Mouse (Mus musculus): ENCODE measurements at regions not wholly inside any gene's neighbourhood (a gene's known extent, or its start where the extent isn't known, plus 50 kb on each side); places are given as distances from the start of the nearest gene placed in this dataset.
A peak's percentile ranks its signal among the peaks of the same experiment; 100 is the strongest.
"Not testable (repeated sequence)": the region's sequence is repeated elsewhere in the genome, so short reads cannot be mapped to it uniquely, and the experiment has no call there.

DNA sequence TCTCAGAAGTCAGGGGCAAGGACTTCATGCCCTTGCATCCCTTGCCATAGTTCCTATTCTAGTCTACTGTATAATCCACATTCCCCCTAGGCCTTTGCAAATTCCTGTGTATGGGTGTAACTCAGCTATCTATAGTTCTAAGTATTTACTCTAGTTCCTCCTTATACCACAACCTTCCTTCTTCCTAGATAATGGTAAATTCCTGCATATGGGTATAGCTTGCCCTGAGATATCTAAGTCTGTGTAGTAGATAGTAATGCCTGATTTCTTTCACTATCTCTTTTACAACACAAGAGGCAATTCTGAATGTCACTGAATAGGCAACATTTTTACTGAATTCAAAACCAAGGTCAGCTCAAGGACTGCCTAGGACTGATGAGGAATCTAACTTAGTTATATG, 1000.2 kb downstream of the Kcnt2 start:
- DNase-seq (ENCODE audit: low spot score in 2 of 2) = not testable (repeated sequence)

DNA sequence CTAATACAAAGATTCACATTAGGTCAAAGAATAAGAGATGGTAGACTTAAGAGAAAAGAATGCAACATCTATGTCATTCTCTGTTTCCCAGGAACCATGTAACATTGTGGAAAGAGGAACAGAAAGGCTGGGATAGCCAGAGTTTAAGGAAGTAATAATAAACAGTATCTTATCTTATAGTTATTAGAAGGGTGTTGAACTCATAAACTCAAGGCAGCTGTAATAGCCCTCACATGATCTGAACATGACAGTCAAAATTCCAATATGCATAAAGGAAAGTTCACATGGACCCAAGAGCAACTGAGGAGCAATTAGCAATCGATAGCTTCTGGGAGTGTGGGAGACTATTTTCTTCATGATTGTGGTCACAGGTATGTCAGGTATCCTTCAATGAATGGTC, 1028.8 kb downstream of the Kcnt2 start:
- no peak for DNase-seq (ENCODE audit: low spot score in 2 of 2)

DNA sequence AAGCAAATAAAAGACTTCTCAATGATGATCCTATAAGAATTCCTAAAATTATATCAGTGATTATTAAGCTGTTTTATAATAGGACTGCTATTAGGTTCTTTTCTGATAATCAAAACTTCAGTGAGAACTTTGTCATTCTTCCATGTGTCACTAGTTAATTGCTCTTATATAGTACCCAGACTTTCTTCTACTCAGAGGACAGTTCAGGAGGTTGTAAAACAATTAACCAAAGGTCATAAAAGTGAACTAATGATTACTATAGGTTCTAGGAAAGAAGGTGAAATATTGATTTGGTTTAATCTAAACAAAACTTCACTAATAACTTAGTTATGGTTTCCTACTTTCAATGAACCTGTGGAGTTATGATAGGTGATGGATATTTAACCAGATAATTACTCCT, 1035.6 kb downstream of the Kcnt2 start:
- DNase-seq (ENCODE audit: low spot score in 2 of 2) = no peak

DNA sequence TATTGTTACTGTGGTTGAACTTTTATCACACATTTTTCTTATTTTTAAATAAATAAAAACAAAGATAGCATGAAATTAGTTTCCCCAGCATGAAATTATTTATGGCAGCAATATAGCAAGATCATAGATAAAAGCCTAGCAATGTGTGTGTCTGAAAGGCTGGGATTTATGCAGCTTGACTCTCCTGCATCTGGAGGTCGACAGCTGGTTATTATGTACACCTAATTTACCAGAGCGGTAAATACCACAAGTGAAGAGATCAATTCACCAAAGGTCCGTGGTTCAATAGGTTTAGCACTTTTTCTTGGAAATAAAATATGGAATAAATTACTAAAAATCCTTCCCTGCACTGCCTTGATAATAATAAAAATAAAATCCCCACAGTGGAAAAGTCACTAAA, 1077.0 kb downstream of the Kcnt2 start:
- no peak for DNase-seq (ENCODE audit: low spot score in 2 of 2)

DNA sequence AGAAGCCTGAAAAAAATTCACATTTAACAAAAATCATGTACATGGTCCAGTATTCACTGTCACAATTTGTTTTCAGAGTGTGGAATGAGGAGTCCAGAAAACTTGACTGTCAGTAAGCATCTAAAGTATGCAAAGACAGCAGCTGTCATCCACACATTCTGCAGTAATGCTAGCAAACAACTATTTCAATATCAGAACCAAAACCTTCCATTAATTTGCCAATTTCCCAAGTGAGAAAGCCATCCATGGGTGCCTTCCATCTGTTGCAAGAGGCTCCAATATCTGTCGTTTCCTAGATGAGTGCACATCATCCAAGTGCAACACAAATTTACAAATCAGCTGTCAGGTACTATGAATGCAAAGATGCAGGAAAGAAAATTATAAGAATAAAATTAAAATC, 1092.1 kb downstream of the Kcnt2 start:
- DNase-seq (ENCODE audit: low spot score in 2 of 2) = no peak

DNA sequence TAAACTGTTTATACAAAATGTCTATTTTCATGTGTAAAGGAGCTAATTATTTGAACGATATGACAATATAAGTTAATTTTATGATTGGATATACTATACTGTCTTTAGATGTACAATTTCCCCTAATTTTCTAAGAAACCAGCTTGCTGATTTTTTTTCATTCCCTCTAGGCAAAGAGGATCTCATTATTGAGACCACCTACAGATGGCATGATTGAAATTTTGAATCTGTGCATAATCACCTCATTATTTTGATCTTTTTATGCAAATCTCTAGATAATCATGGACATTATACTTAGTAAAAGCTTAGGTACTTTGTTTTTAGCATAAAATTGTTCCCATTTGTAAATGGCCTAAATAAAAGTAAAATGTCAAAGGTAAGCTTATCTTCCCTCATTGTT, 1123.5 kb downstream of the Kcnt2 start:
- no peak for DNase-seq (ENCODE audit: low spot score in 2 of 2)

DNA sequence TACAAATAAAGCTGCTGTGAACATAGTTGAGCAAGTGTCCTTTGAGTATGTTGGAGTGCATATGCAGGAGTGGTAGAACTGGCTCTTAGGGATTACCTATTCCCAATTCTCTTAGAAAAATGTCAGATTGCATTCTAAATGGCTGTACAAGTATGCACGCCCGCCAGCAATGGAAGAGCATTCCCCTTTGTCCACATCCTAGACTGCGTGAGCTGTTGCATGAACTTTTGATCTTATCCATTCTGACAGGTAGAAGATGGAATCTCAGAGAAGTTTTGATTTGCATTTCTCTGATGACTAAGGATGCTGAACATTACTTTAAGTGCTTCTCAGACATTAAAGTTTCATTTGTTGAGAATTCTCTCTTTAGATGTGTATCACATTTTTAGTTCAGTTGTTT, 1130.0 kb downstream of the Kcnt2 start:
- DNase-seq (ENCODE audit: low spot score in 2 of 2) = no peak

DNA sequence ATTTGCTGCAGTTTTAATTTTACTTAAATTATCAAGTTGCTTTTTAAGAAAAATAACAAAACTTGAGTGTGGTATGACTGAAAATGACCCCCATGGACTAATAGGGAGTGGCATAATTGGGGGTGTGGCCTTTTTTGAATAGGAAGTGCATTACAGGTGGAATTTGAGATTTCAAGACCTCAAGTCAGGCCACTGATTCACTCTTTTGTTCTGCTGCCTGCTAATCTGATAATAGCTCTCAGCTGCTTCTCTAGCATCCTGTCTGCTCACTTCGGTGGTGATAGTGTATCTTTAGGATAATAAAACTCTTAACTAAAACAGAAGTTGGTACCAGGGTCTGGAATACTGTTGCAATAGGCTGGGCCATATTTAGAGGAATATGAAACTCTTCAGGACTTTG, 1155.4 kb downstream of the Kcnt2 start:
- no peak for DNase-seq (ENCODE audit: low spot score in 2 of 2)

DNA sequence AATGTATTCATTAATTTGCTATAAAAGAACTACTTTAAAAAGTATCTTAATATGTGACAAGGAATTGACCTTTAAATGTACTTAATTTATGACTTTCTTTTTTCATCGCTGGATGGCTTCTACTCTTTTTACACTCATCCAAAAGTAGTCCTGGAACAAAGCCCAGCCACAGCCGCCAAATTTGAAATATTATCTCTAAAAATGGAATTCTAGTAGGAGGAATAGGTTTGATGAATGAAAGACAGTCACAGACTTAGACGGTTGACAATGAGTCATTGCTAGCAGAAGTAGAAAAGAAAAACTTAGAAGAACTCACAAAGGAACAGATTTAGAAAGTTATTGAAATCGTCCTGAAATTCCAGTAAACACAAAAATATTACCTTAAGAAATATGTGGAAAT, 1183.7 kb downstream of the Kcnt2 start:
- peak; percentile 48 to 50 for DNase-seq (ENCODE audit: low spot score in 2 of 2)

DNA sequence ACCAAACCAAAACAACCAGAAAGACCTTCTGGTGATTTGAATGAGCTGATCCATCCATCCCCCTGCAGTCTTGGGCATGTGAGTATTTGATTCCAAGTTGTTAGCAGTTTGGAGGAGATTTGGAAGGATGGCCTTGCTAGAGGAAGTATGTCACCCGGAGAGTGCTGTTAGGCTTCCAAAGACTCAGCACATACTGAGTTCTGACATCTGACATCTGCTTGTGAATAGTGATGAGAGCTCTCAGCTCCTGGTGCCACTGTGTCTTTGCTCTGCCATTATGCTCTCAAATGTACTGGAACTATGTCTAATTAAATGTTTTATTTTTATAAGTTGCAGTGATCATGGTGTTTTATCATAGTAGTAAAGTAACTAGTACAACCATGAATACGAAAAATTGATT, 1184.2 kb downstream of the Kcnt2 start:
- DNase-seq (ENCODE audit: low spot score in 2 of 2) = no peak

DNA sequence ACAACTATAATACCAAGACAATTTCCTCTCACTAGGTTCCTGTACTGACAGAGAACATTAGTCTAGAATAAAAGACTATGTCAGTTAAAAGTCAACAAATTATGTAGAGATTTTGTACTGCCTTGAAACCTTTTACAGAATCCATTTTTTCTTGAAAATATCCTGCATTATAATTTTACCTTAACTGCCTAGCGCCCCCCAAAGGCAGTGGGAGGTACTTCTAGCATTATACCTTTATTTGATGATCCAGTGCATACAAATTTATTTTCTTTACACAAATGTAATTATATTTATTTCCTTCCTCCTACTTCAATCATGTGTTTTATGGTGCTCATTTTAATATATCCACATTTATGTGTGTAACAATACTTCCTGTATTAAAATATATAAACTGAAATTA, 1189.5 kb downstream of the Kcnt2 start:
- no peak for DNase-seq (ENCODE audit: low spot score in 2 of 2)

DNA sequence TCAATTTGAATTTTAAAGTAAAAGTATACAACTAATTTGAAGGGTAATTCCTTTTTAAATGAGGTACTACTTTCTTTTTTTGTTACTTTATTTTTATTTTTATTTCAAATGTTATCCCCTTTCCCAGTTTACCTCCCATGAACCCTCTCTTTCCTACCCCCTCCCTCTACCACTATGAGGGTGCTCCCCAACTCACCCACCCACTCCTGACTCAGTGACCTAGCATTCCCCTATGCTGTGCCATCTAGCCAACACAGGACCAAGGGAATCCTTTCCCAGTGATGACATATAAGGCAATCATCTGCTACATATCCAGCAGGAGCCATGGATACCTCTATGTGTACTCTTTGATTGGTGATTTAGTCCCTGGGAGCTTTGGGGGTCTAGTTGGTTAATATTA, 1194.3 kb downstream of the Kcnt2 start:
- no peak for DNase-seq (ENCODE audit: low spot score in 2 of 2)

DNA sequence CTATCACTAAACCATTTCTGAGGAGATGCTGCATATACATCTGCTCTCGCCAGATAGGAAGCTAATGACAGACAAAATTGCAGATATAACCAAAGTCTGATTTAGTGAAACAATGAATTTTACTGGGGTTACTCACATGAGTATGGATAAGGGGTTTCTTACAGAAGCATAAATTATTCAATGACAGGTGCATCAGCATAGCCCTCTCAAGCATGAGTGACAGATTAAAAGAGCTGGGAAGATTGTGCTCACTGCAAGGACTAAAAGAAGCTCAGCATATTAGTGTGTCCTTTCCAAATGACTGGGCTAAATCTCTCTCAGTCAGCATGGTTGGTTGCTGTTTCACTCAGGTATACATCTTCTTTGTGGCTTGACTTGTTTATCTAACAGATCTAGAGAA, 1205.0 kb downstream of the Kcnt2 start:
- DNase-seq (ENCODE audit: low spot score in 2 of 2) = no peak

DNA sequence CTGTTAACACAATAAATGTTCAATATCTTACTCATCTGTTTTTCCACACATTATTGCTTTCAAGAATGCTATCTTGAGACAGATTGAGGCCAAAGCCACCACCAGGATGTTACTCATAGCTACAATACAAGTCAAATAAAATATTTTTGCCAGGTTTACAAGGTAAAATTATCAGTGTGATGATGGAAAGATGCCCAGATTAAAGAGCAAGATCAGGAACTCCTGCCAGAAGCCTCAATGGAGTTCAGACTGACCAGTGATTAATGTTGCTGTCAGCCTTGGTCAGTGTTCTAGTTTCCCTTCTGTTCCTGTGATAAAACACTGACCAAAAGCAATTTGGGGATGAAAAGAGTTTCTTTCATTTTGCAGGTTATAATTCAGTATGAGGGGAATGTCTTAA, 1218.6 kb downstream of the Kcnt2 start:
- DNase-seq (ENCODE audit: low spot score in 2 of 2) = no peak

All from left cerebral cortex, adult 18-20 months (tissue).